Mouse (Mus musculus) lung, postnatal 0 days (tissue): ENCODE measurements around the gene Emd.

Source experiments
- CTCF ChIP-seq: IDR thresholded peaks from 2 replicates; pipeline ENCODE4 v1.5.1; 2016; ENCODE audit warnings: antibody characterized with exemption, mild to moderate bottlenecking
- EP300 ChIP-seq: IDR thresholded peaks from 2 replicates; pipeline ENCODE4 v1.6.1; 2016; ENCODE audit warnings: antibody characterized with exemption, mild to moderate bottlenecking, control low read depth

DNA sequence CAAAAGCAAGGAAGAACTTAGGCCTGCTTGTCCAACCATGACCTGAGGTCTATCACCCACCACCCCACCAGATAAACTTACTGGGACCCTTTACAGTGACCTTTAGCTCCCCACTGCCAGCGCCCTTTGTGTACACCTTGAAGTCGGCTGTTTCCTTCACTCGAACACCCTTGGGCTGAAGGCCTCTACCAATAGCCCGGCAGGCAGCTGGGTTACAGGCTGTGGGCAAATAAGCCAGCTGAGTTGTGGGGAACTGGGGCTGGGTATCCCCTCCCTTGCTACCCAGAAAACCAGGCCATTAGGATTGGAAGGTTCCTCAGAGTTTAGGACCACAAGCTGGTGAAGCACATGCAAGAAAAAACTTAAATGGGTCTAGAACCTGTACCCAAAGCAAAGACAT lies 14.2 kb upstream of the Emd start:
- TF ChIP-seq EP300 (no peak), CTCF (no peak)
